Mouse (Mus musculus): Measurements from ENCODE around the gene Clcn5. TPM values are rescaled to one million over a fixed set of nuclear protein-coding genes. Genes with fewer than 3 reads are reported as not detected.

Gene Clcn5
- polyA plus RNA-seq, 1 experiment from 2014 or later: 23.8 TPM

- no peaks in the 10 kb centered on the region for H3K4me1 ChIP-seq (ENCODE audit: control insufficient read depth, insufficient read depth, low read length)
- WGBS: 95% methylated on average over 5 of the region's 5 CpGs
- no peaks in the 10 kb centered on the region for H3K9me3 ChIP-seq (replicated peaks; ENCODE audit: control insufficient read depth, low read length)
- no peaks in the 10 kb centered on the region for H3K36me3 ChIP-seq (replicated peaks; ENCODE audit: control insufficient read depth, insufficient read depth, low read depth, low read length)
- H3K4me2 ChIP-seq (ENCODE audit: low read depth, low read length): no peak overlapping the region
- no peaks in the 10 kb centered on the region for H3K27me3 ChIP-seq (ENCODE audit: control insufficient read depth, insufficient read depth, low read length)
- no peak overlapping the region for H3K9ac ChIP-seq (replicated peaks; ENCODE audit: low read length)
- ATAC-seq (replicated peaks; ENCODE audit: insufficient number of reproducible peaks, low FRiP score, low TSS enrichment, low read depth) (no peak), DNase-seq (ENCODE audit: low spot score) (no peak)
- H3K27ac ChIP-seq (replicated peaks; ENCODE audit: low read depth, low read length): no peak overlapping the region
- no peak overlapping the region for H3K4me3 ChIP-seq (ENCODE audit: low read depth, low read length)
These were observed 58.0 kb downstream of the Clcn5 start for GRCm38 (mm10) chrX:7261149-7261548.

GRCm38 (mm10) chrX:7260400-7261113, 58.6 kb downstream of the Clcn5 start:
- 56% methylated on average over 5 of the region's 5 CpGs for WGBS
- no peak overlapping the region for H3K9ac ChIP-seq (replicated peaks; ENCODE audit: low read length)
- no peaks in the 10 kb centered on the region for H3K4me1 ChIP-seq (ENCODE audit: control insufficient read depth, insufficient read depth, low read length)
- no peaks in the 10 kb centered on the region for H3K36me3 ChIP-seq (replicated peaks; ENCODE audit: control insufficient read depth, insufficient read depth, low read depth, low read length)
- no peak overlapping the region for H3K27ac ChIP-seq (replicated peaks; ENCODE audit: low read depth, low read length)
- ATAC-seq (replicated peaks; ENCODE audit: insufficient number of reproducible peaks, low FRiP score, low TSS enrichment, low read depth): no peak
- H3K27me3 ChIP-seq (ENCODE audit: control insufficient read depth, insufficient read depth, low read length): no peaks in the 10 kb centered on the region
- H3K4me3 ChIP-seq (ENCODE audit: low read depth, low read length): no peak overlapping the region
- no peaks in the 10 kb centered on the region for H3K9me3 ChIP-seq (replicated peaks; ENCODE audit: control insufficient read depth, low read length)
- DNase-seq (ENCODE audit: low spot score): no peak
- H3K4me2 ChIP-seq (ENCODE audit: low read depth, low read length): no peak overlapping the region

GRCm38 (mm10) chrX:7259718-7260117, 59.4 kb downstream of the Clcn5 start:
- no peaks in the 10 kb centered on the region for H3K27me3 ChIP-seq (ENCODE audit: control insufficient read depth, insufficient read depth, low read length)
- 83% methylated on average over 3 of the region's 3 CpGs for WGBS
- ATAC-seq (replicated peaks; ENCODE audit: insufficient number of reproducible peaks, low FRiP score, low TSS enrichment, low read depth): no peak

GRCm38 (mm10) chrX:7256022-7256421, 63.1 kb downstream of the Clcn5 start:
- no peak overlapping the region for H3K27ac ChIP-seq (replicated peaks; ENCODE audit: low read depth, low read length)
- no peaks in the 10 kb centered on the region for H3K27me3 ChIP-seq (ENCODE audit: control insufficient read depth, insufficient read depth, low read length)
- WGBS: 76% methylated on average over 3 of the region's 3 CpGs
- DNase-seq (ENCODE audit: low spot score) (no peak), ATAC-seq (replicated peaks; ENCODE audit: insufficient number of reproducible peaks, low FRiP score, low TSS enrichment, low read depth) (no peak)
- H3K9me3 ChIP-seq (replicated peaks; ENCODE audit: control insufficient read depth, low read length): no peaks in the 10 kb centered on the region
- no peak overlapping the region for H3K4me2 ChIP-seq (ENCODE audit: low read depth, low read length)
- H3K36me3 ChIP-seq (replicated peaks; ENCODE audit: control insufficient read depth, insufficient read depth, low read depth, low read length): no peaks in the 10 kb centered on the region
- no peaks in the 10 kb centered on the region for H3K4me1 ChIP-seq (ENCODE audit: control insufficient read depth, insufficient read depth, low read length)
- no peak overlapping the region for H3K4me3 ChIP-seq (ENCODE audit: low read depth, low read length)
- H3K9ac ChIP-seq (replicated peaks; ENCODE audit: low read length): no peak overlapping the region

More at GRCm38 (mm10) chrX:7259718-7260117, 59.4 kb downstream of the Clcn5 start:
- DNase-seq (ENCODE audit: low spot score): no peak
- H3K9ac ChIP-seq (replicated peaks; ENCODE audit: low read length): no peak overlapping the region
- no peaks in the 10 kb centered on the region for H3K36me3 ChIP-seq (replicated peaks; ENCODE audit: control insufficient read depth, insufficient read depth, low read depth, low read length)
- no peaks in the 10 kb centered on the region for H3K9me3 ChIP-seq (replicated peaks; ENCODE audit: control insufficient read depth, low read length)
- no peaks in the 10 kb centered on the region for H3K4me1 ChIP-seq (ENCODE audit: control insufficient read depth, insufficient read depth, low read length)
- no peak overlapping the region for H3K4me2 ChIP-seq (ENCODE audit: low read depth, low read length)
- H3K4me3 ChIP-seq (ENCODE audit: low read depth, low read length): no peak overlapping the region
- H3K27ac ChIP-seq (replicated peaks; ENCODE audit: low read depth, low read length): no peak overlapping the region

GRCm38 (mm10) chrX:7204099-7204498, 115.1 kb downstream of the Clcn5 start:
- no peaks in the 10 kb centered on the region for H3K4me1 ChIP-seq (ENCODE audit: control insufficient read depth, insufficient read depth, low read length)
- H3K9me3 ChIP-seq (replicated peaks; ENCODE audit: control insufficient read depth, low read length): no peaks in the 10 kb centered on the region
- 91% methylated on average over 5 of the region's 5 CpGs for WGBS
- no peak overlapping the region for H3K4me2 ChIP-seq (ENCODE audit: low read depth, low read length)
- ATAC-seq (replicated peaks; ENCODE audit: insufficient number of reproducible peaks, low FRiP score, low TSS enrichment, low read depth) (no peak), DNase-seq (ENCODE audit: low spot score) (no peak)
- no peaks in the 10 kb centered on the region for H3K36me3 ChIP-seq (replicated peaks; ENCODE audit: control insufficient read depth, insufficient read depth, low read depth, low read length)
- no peaks in the 10 kb centered on the region for H3K27me3 ChIP-seq (ENCODE audit: control insufficient read depth, insufficient read depth, low read length)
- no peak overlapping the region for H3K4me3 ChIP-seq (ENCODE audit: low read depth, low read length)
- no peak overlapping the region for H3K27ac ChIP-seq (replicated peaks; ENCODE audit: low read depth, low read length)
- no peak overlapping the region for H3K9ac ChIP-seq (replicated peaks; ENCODE audit: low read length)

- no peaks in the 10 kb centered on the region for H3K4me1 ChIP-seq (ENCODE audit: control insufficient read depth, insufficient read depth, low read length)
- H3K27me3 ChIP-seq (ENCODE audit: control insufficient read depth, insufficient read depth, low read length): no peaks in the 10 kb centered on the region
- H3K4me3 ChIP-seq (ENCODE audit: low read depth, low read length): no peak overlapping the region
- no peak overlapping the region for H3K9ac ChIP-seq (replicated peaks; ENCODE audit: low read length)
- whole genome bisulfite sequencing: 85% methylated on average over 3 of the region's 3 CpGs
- ATAC-seq (replicated peaks; ENCODE audit: insufficient number of reproducible peaks, low FRiP score, low TSS enrichment, low read depth) (no peak), DNase-seq (ENCODE audit: low spot score) (no peak)
- no peaks in the 10 kb centered on the region for H3K36me3 ChIP-seq (replicated peaks; ENCODE audit: control insufficient read depth, insufficient read depth, low read depth, low read length)
- no peak overlapping the region for H3K27ac ChIP-seq (replicated peaks; ENCODE audit: low read depth, low read length)
- H3K4me2 ChIP-seq (ENCODE audit: low read depth, low read length): no peak overlapping the region
- no peaks in the 10 kb centered on the region for H3K9me3 ChIP-seq (replicated peaks; ENCODE audit: control insufficient read depth, low read length)
These were observed 115.6 kb downstream of the Clcn5 start for GRCm38 (mm10) chrX:7203535-7203934.

GRCm38 (mm10) chrX:7197833-7198232, 121.3 kb downstream of the Clcn5 start:
- Histone ChIP-seq H3K9me3 (replicated peaks; ENCODE audit: control insufficient read depth, low read length) (no peaks in the 10 kb centered on the region), H3K4me1 (ENCODE audit: control insufficient read depth, insufficient read depth, low read length) (no peaks in the 10 kb centered on the region), H3K9ac (replicated peaks; ENCODE audit: low read length) (no peak overlapping the region), H3K27ac (replicated peaks; ENCODE audit: low read depth, low read length) (no peak overlapping the region), H3K27me3 (ENCODE audit: control insufficient read depth, insufficient read depth, low read length) (no peaks in the 10 kb centered on the region), H3K36me3 (replicated peaks; ENCODE audit: control insufficient read depth, insufficient read depth, low read depth, low read length) (no peaks in the 10 kb centered on the region), H3K4me2 (ENCODE audit: low read depth, low read length) (no peak overlapping the region), H3K4me3 (ENCODE audit: low read depth, low read length) (no peak overlapping the region)
- WGBS: 44% methylated on average over 1 of the region's 1 CpGs
- DNase-seq (ENCODE audit: low spot score) (no peak), ATAC-seq (replicated peaks; ENCODE audit: insufficient number of reproducible peaks, low FRiP score, low TSS enrichment, low read depth) (no peak)

GRCm38 (mm10) chrX:7190816-7191215, 128.3 kb downstream of the Clcn5 start:
- Histone ChIP-seq H3K4me1 (ENCODE audit: control insufficient read depth, insufficient read depth, low read length) (no peaks in the 10 kb centered on the region), H3K4me2 (ENCODE audit: low read depth, low read length) (no peak overlapping the region), H3K9me3 (replicated peaks; ENCODE audit: control insufficient read depth, low read length) (no peaks in the 10 kb centered on the region), H3K4me3 (ENCODE audit: low read depth, low read length) (no peak overlapping the region), H3K27ac (replicated peaks; ENCODE audit: low read depth, low read length) (no peak overlapping the region), H3K27me3 (ENCODE audit: control insufficient read depth, insufficient read depth, low read length) (no peaks in the 10 kb centered on the region), H3K9ac (replicated peaks; ENCODE audit: low read length) (no peak overlapping the region), H3K36me3 (replicated peaks; ENCODE audit: control insufficient read depth, insufficient read depth, low read depth, low read length) (no peaks in the 10 kb centered on the region)
- no peak for DNase-seq (ENCODE audit: low spot score)
- ATAC-seq (replicated peaks; ENCODE audit: insufficient number of reproducible peaks, low FRiP score, low TSS enrichment, low read depth): no peak
- WGBS: 94% methylated on average over 4 of the region's 4 CpGs
